Mouse (Mus musculus): ENCODE data around the gene Ttc22. TPM values are rescaled to one million over a fixed set of nuclear protein-coding genes. Genes with fewer than 3 reads are reported as not detected.

Ttc22 gene
- polyA plus RNA-seq, 1 experiment from 2014 or later, result 0.12 TPM

DNA sequence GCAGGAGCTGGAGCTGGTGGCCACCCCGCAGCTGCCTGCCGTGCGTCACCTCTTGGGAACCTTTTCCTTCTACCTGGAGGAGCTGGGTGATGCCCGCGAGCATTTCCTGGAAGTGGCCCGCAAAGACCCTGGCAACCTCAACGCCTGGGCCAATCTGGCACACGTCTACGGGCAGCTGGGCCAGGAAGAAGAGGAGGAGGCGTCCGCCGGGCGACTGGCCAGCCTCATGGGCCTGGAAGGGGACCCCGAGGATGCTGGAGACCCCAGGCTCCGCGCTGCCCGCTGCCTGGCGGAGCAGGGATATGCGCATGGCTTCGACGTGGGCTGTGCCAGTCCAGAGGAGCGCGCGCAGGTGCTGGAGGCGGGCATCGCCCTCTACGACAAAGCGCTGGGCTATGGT lies 480 bp downstream of the Ttc22 start:
- no peaks in the 10 kb centered on the region for H3K36me3 ChIP-seq (ENCODE audit: control insufficient read depth, insufficient read depth, low read length)
- H3K4me1 ChIP-seq (replicated peaks; ENCODE audit: control insufficient read depth, insufficient read depth, low read length), result peaks cover under 1% of the 10 kb centered on the region; the same call in 1 of the 2 replicates
- ATAC-seq (replicated peaks; ENCODE audit: low FRiP score) (no peak), DNase-seq (ENCODE audit: low spot score) (no peak)
- H3K4me3 ChIP-seq (ENCODE audit: low read depth, low read length), result no peak overlapping the region
- no peak overlapping the region for H3K4me2 ChIP-seq
- peaks cover 46% of the 10 kb centered on the region for H3K27me3 ChIP-seq (replicated peaks; ENCODE audit: control insufficient read depth, insufficient read depth, low read length)
- 26% methylated on average over 28 of the region's 28 CpGs for WGBS
- H3K27ac ChIP-seq (ENCODE audit: low read depth, low read length), result no peak overlapping the region
- H3K9ac ChIP-seq (ENCODE audit: low read depth, low read length), result no peak overlapping the region
- no peaks in the 10 kb centered on the region for H3K9me3 ChIP-seq (ENCODE audit: control insufficient read depth, low read length)

DNA sequence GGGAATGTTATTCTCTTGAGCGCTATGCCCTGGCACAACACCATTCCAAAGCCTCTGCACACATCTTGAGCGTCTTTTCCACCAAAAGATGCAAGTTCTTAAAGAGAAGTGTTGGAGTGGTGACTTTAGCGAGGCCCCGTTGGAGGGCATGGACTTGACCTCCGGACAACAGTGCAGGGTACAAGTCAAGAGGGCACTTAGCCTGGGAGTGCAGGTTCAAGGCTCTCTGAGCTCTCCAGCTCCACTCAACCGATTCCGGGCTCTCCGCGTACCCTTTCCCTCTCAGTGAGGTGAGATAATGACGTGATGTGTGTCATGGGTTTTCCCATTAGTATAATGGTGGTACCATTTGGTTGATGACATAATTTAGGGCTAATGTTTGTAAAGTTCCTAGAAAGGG lies 2.0 kb downstream of the Ttc22 start:
- H3K9me3 ChIP-seq (ENCODE audit: control insufficient read depth, low read length), result no peaks in the 10 kb centered on the region
- DNase-seq (ENCODE audit: low spot score) (no peak), ATAC-seq (replicated peaks; ENCODE audit: low FRiP score) (no peak)
- no peak overlapping the region for H3K4me2 ChIP-seq
- no peak overlapping the region for H3K4me3 ChIP-seq (ENCODE audit: low read depth, low read length)
- no peaks in the 10 kb centered on the region for H3K4me1 ChIP-seq (replicated peaks; ENCODE audit: control insufficient read depth, insufficient read depth, low read length)
- H3K27me3 ChIP-seq (replicated peaks; ENCODE audit: control insufficient read depth, insufficient read depth, low read length), result peaks cover 49% of the 10 kb centered on the region
- H3K9ac ChIP-seq (ENCODE audit: low read depth, low read length), result no peak overlapping the region
- H3K36me3 ChIP-seq (ENCODE audit: control insufficient read depth, insufficient read depth, low read length), result no peaks in the 10 kb centered on the region
- no peak overlapping the region for H3K27ac ChIP-seq (ENCODE audit: low read depth, low read length)
- 86% methylated on average over 10 of the region's 10 CpGs for WGBS

DNA sequence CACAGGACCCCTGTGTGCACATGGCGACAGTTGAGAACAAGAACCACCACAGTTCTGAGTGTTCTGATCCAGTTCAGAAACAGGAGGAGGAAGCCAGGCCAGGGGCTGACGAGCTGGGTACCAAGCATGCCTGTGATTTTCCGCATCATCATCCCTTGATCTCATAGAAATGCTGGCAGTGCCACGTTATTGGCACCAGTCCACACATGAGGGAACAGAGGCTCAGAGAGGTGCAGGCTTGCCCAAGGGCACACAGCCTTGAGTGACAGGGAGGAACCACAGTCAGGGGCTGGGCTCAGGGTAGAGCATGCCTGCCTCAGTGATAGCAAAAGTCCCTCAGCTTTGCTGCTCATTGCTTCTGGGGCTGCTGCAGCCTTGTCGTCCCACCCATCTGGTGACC lies 5.6 kb downstream of the Ttc22 start:
- WGBS, result 77% methylated on average over 5 of the region's 5 CpGs
- peaks cover 32% of the 10 kb centered on the region for H3K27me3 ChIP-seq (replicated peaks; ENCODE audit: control insufficient read depth, insufficient read depth, low read length)
- ATAC-seq (replicated peaks; ENCODE audit: low FRiP score), result no peak
- no peak overlapping the region for H3K27ac ChIP-seq (ENCODE audit: low read depth, low read length)
- no peak overlapping the region for H3K4me3 ChIP-seq (ENCODE audit: low read depth, low read length)
- no peak overlapping the region for H3K9ac ChIP-seq (ENCODE audit: low read depth, low read length)
- no peaks in the 10 kb centered on the region for H3K9me3 ChIP-seq (ENCODE audit: control insufficient read depth, low read length)
- no peak overlapping the region for H3K4me2 ChIP-seq
- no peaks in the 10 kb centered on the region for H3K36me3 ChIP-seq (ENCODE audit: control insufficient read depth, insufficient read depth, low read length)
- no peaks in the 10 kb centered on the region for H3K4me1 ChIP-seq (replicated peaks; ENCODE audit: control insufficient read depth, insufficient read depth, low read length)
- no peak for DNase-seq (ENCODE audit: low spot score)

DNA sequence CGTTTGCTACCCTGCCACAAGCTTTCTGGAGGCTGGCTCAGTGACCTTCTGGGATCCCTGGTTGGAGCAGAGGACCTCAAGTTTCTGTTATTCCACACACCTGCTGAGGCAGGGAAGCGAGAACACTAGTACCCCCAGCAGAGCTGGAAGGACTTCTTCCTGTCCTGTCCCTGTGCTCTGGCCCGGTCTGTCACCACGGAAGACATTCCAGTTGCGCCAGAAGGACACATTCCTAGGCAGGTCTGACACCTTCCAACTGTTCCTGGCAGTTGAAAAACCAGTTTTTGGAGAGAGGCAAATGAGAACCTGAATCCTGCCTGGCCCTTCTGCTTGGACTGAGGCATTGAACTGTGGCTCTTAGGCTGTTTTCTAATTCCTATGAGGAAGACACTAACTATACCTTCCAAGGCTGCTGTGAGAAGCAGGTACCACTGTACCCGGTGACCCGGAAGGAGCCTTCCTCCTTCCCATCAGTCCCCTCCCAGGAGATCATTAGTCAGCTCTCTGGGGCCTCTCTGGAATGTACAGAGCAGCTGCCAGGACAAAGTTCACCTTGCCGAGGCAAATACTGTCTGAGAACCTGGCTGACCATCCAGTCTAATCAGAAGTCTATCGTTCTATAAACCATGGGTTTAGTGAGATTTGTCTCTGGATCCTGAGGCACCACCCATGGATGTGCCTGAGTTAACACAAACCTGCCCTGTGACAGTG lies 6.6 kb downstream of the Ttc22 start:
- H3K4me3 ChIP-seq (ENCODE audit: low read depth, low read length), result no peak overlapping the region
- H3K4me2 ChIP-seq, result no peak overlapping the region
- no peak for ATAC-seq (replicated peaks; ENCODE audit: low FRiP score)
- no peak overlapping the region for H3K9ac ChIP-seq (ENCODE audit: low read depth, low read length)
- WGBS, result 28% methylated on average over 9 of the region's 9 CpGs
- peaks cover 22% of the 10 kb centered on the region for H3K27me3 ChIP-seq (replicated peaks; ENCODE audit: control insufficient read depth, insufficient read depth, low read length)
- no peaks in the 10 kb centered on the region for H3K9me3 ChIP-seq (ENCODE audit: control insufficient read depth, low read length)
- DNase-seq (ENCODE audit: low spot score), result no peak
- H3K27ac ChIP-seq (ENCODE audit: low read depth, low read length), result no peak overlapping the region
- H3K36me3 ChIP-seq (ENCODE audit: control insufficient read depth, insufficient read depth, low read length), result no peaks in the 10 kb centered on the region
- no peaks in the 10 kb centered on the region; the same call in 1 of the 2 replicates for H3K4me1 ChIP-seq (replicated peaks; ENCODE audit: control insufficient read depth, insufficient read depth, low read length)

DNA sequence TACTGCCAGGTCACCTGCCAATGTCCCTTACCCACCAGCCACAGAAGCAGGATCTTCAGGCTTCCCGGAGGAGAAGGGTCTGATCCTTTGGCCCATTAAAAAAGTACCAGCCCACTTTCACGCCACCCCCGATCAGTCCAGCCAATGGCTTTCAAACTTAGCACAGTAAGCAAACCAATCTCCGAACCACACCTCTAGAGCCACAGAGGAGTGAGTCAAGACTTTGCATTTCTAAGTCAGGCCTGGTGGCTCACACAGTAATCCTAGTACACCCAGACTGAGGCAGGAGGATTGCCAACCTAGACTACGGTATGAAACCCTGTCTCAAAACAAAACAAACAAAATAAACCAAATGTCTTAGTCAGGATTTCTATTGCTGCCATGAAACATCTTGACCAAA lies 7.1 kb downstream of the Ttc22 start:
- Histone ChIP-seq H3K4me1 (replicated peaks; ENCODE audit: control insufficient read depth, insufficient read depth, low read length) (no peaks in the 10 kb centered on the region; the same call in 1 of the 2 replicates), H3K4me3 (ENCODE audit: low read depth, low read length) (no peak overlapping the region), H3K9ac (ENCODE audit: low read depth, low read length) (no peak overlapping the region), H3K4me2 (no peak overlapping the region), H3K36me3 (ENCODE audit: control insufficient read depth, insufficient read depth, low read length) (no peaks in the 10 kb centered on the region), H3K9me3 (ENCODE audit: control insufficient read depth, low read length) (no peaks in the 10 kb centered on the region), H3K27ac (ENCODE audit: low read depth, low read length) (no peak overlapping the region), H3K27me3 (replicated peaks; ENCODE audit: control insufficient read depth, insufficient read depth, low read length) (peaks cover 17% of the 10 kb centered on the region)
- WGBS, result 68% methylated on average over 5 of the region's 5 CpGs
- DNase-seq (ENCODE audit: low spot score) (no peak), ATAC-seq (replicated peaks; ENCODE audit: low FRiP score) (no peak)

DNA sequence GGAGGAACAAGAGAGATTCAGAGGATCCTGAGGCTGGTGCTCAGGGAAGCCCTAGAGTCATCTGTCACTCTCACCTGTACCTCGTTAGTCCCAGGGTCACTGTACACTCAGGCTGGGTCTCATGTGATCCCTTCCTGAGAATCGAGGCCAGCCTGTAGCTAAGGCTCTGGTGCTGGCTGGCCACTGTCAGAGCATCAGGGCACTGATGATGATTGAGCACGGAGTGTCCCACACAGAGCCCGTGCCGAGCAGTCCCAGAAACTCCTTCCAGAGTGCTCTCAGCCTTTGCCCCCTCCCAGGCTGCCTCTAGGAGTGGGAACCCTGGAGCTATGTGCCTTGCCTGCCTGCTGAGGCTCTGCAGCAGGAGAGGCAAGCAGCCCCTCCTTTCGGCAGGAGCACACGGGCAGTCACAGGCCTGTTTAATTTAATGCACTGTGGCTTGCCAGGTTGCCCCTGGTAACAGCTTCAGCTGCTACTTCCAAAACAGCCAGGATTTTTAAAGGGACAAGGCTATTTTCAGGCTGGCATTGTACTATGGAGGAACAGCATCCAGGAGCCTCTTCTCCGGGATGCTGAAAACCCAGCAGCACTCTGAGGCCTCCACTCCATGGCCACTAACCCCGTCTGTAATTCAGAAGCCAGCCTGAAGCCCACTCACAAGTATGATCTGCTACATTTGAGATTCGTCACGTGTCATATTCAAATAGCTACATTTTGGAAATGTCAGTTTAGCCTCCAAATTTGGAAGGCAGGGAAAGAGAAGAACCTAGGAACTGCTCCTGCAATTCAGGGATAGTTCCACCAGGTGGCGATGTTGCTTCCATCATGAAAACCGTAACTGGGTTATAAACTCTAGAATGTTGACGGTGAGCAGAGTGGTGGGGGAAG lies 8.3 kb downstream of the Ttc22 start:
- Histone ChIP-seq H3K4me2 (no peak overlapping the region), H3K9me3 (ENCODE audit: control insufficient read depth, low read length) (no peaks in the 10 kb centered on the region), H3K36me3 (ENCODE audit: control insufficient read depth, insufficient read depth, low read length) (no peaks in the 10 kb centered on the region), H3K9ac (ENCODE audit: low read depth, low read length) (no peak overlapping the region), H3K4me1 (replicated peaks; ENCODE audit: control insufficient read depth, insufficient read depth, low read length) (no peaks in the 10 kb centered on the region; the same call in 1 of the 2 replicates), H3K4me3 (ENCODE audit: low read depth, low read length) (no peak overlapping the region), H3K27ac (ENCODE audit: low read depth, low read length) (no peak overlapping the region), H3K27me3 (replicated peaks; ENCODE audit: control insufficient read depth, insufficient read depth, low read length) (peaks cover 7% of the 10 kb centered on the region)
- ATAC-seq (replicated peaks; ENCODE audit: low FRiP score) (no peak; the same call in 1 of the 2 replicates), DNase-seq (ENCODE audit: low spot score) (no peak)
- 32% methylated on average over 14 of the region's 14 CpGs for WGBS

DNA sequence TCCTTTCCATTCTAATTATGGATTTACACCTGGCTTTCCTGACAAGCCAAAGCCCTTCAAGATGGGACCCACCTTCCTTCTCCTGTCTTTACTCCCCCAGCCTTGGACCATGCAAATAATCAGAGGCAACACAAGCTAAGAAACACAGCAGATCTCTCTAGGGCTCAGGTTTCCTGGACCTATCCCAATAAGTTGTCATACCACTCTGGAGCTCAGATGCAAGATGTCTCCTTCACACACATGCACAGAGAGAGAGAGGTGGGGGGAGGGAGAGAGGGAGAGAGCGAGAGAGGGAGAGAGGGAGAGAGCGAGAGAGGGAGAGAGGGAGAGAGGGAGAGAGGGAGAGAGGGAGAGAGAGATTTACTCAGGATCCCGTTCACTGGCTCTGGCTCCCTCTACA lies 10.1 kb downstream of the Ttc22 start:
- no peaks in the 10 kb centered on the region for H3K9me3 ChIP-seq (ENCODE audit: control insufficient read depth, low read length)
- H3K27ac ChIP-seq (ENCODE audit: low read depth, low read length), result no peak overlapping the region
- DNase-seq (ENCODE audit: low spot score) (no peak), ATAC-seq (replicated peaks; ENCODE audit: low FRiP score) (no peak)
- WGBS, result 75% methylated on average over 1 of the region's 3 CpGs
- H3K4me3 ChIP-seq (ENCODE audit: low read depth, low read length), result no peak overlapping the region
- no peak overlapping the region for H3K9ac ChIP-seq (ENCODE audit: low read depth, low read length)
- H3K27me3 ChIP-seq (replicated peaks; ENCODE audit: control insufficient read depth, insufficient read depth, low read length), result peaks cover 5% of the 10 kb centered on the region; the same call in 1 of the 2 replicates
- no peak overlapping the region for H3K4me2 ChIP-seq
- no peaks in the 10 kb centered on the region for H3K36me3 ChIP-seq (ENCODE audit: control insufficient read depth, insufficient read depth, low read length)
- H3K4me1 ChIP-seq (replicated peaks; ENCODE audit: control insufficient read depth, insufficient read depth, low read length), result no peaks in the 10 kb centered on the region; the same call in 1 of the 2 replicates

DNA sequence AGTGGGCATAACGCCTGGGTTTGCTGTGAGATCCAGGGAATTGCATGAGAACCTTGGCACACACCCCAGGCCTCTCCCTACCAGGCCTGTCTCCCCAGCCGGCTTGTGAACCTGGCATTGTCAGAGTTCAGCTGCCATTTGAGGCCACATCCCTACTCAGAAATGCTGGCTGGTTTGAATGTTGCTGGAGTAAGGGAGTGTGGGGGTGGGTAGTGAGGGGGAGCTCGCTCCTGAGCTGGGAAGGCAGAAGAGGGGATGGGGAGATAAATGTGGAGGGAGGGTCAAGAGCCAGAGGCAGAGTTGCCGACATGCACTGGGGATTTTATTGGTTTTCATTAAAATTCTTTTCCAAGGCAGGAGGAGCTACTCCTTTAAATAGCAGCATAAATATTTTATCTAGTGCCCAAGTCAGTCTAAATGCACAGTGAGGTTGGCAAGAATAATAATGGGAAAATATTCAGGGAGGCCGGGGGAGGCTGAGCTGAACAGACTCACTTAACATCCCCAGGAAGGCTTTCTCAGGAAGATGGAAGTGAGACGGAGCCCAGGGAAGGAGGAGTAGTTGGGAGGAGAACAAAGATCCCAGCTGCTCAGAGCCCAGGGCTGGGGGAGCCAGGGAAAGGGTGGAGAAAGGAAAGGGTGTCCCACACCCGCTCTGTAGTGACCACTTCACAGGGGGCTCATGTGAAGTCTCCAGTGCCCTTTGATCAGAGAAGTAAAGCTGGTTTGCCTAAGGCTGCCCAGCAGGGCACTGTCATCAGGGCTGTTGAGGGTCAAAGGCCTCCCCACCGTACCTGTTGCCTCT lies 11.3 kb downstream of the Ttc22 start:
- Histone ChIP-seq H3K4me3 (ENCODE audit: low read depth, low read length) (no peak overlapping the region), H3K27ac (ENCODE audit: low read depth, low read length) (no peak overlapping the region), H3K4me2 (no peak overlapping the region), H3K9me3 (ENCODE audit: control insufficient read depth, low read length) (no peaks in the 10 kb centered on the region), H3K36me3 (ENCODE audit: control insufficient read depth, insufficient read depth, low read length) (no peaks in the 10 kb centered on the region), H3K4me1 (replicated peaks; ENCODE audit: control insufficient read depth, insufficient read depth, low read length) (no peaks in the 10 kb centered on the region; the same call in 1 of the 2 replicates), H3K27me3 (replicated peaks; ENCODE audit: control insufficient read depth, insufficient read depth, low read length) (no peaks in the 10 kb centered on the region; the same call in 1 of the 2 replicates), H3K9ac (ENCODE audit: low read depth, low read length) (no peak overlapping the region)
- 39% methylated on average over 8 of the region's 8 CpGs for WGBS
- ATAC-seq (replicated peaks; ENCODE audit: low FRiP score) (no peak), DNase-seq (ENCODE audit: low spot score) (no peak)

Measured in liver, embryonic 11.5 days (tissue).